Mouse (Mus musculus) bone marrow macrophage, adult 2 months (primary cell): ENCODE data around the gene Rnf144b.

Source experiments
- CTCF ChIP-seq: IDR thresholded peaks from 2 replicates; pipeline ENCODE4 v1.5.1; 2012; ENCODE audit warnings: low read depth, mild to moderate bottlenecking, low read length, moderate library complexity
- POLR2A ChIP-seq: IDR thresholded peaks from 2 replicates; pipeline ENCODE4 v1.6.1; 2012; ENCODE audit warnings: mild to moderate bottlenecking, low read depth, low read length, borderline replicate concordance

GRCm38 (mm10) chr13:47223576-47224538, 101.4 kb downstream of the Rnf144b start:
- TF ChIP-seq POLR2A: no peak
- no peak for TF ChIP-seq CTCF
